Mouse (Mus musculus) CD4-positive helper T cell, adult 2 months (primary cell): ENCODE measurements around the gene Ctsa.
A peak's percentile ranks its signal among the peaks of the same experiment; 100 is the strongest.

ENCODE experiments used
- DNase-seq: peaks from one replicate; pipeline ENCODE4 v3.0.0-alpha.2; 2012; ENCODE audit warnings: low read depth, missing footprints, low spot score

The Ctsa gene

DNA sequence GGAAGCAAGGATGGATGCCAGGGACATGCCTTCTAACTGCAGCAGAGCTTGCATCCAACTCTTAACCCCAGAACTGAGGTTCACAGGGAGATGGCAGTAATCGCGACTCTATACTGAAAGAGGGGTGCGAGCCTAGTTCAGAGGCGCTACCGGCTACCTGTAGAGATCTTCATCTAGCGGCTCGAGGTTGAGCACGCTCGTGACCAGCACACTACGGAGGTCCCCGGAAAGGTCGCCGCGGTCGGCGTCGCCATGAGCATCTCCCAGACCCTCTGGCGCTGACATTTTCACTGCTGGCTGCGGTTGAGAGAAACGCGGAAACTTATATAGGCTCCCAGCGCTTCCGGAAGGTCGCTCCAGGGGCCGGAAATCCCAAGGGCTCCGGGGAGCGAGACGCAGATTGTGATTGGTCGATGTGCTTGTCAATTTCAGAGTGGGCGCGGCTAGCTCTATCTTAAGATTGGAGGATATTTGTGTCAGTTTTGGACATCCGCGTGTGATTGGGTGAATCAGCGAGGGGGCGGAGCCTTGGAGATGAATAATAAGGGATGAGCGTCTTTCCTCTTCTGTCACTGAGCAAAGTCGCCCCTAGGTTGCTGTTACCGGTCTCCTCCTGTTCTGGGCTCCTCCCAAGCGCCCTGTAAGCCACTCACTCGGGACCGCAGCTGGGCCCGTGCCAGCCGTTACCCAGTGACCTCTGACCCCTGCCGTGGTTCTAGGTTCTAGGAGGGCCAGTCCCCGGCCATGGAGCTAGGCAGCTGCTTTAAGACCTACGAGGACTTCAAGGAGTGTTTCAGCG, 27.9 kb upstream of the Ctsa start, which contains the start of the genes Acot8 and Zswim3:
TSS of gene Acot8 (minus strand) at position 350 of the 799 bp plus-strand sequence.
TSS of gene Zswim3 (plus strand) at position 566 of the 799 bp plus-strand sequence.
- DNase-seq, result peak; percentile 99

DNA sequence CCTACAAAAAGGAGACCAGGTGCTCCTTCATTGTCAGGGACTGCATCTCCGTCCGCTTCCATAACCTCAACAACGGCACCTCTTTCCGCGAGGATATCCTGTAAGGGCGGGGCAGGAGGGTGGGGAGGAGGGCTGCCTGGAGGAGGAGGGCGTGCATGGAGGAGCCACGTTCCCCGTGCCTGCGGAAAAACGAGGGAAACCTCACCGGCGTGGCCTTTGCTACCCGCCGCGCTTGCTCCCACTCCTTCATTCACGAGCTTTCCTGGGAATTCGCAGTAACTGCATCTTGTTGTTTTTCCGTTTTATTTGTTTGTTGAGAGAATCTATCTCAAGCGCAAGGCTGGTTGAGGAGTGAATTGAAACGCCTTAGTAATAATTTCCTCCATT, 27.3 kb upstream of the Ctsa start:
- no peak for DNase-seq

DNA sequence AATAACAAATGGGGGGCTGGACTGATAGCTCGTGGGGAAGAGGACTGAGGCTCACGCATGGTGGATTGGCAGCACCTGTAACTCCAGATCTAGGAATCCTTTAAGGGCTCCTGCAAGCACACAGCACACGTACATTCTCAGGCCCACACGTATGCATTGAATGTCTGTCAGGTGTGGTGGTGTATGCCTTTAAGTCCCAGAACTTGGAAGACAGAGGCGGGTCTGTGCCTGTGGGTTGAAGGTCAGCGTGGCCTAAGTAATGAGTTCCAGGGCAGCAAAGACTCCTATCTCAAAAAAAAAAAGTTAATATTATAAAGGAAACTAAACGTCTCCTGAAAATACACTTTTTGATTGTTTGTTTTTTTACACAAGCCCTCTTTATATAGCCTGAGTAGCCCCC, 26.1 kb upstream of the Ctsa start:
- DNase-seq, result no peak

DNA sequence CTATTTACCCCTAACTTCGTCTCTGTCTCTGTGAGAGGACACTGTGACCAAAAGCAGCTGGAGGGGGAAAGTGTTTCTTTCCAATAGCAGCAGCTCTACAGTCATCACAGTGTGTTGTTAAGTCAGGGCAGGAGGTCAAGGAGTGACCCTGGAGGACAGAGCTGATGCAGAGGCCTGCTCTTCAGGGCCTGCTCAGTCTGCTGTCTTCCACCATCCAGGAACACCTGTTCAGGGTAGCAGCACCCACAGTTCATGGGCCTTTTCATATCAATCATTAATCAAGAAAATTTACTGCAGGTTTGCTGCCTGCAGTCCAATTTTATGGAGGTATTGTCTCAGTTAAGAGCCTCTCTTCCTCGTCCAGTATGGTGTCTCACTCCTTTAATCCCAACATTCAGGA, 19.1 kb upstream of the Ctsa start:
- DNase-seq, result no peak

DNA sequence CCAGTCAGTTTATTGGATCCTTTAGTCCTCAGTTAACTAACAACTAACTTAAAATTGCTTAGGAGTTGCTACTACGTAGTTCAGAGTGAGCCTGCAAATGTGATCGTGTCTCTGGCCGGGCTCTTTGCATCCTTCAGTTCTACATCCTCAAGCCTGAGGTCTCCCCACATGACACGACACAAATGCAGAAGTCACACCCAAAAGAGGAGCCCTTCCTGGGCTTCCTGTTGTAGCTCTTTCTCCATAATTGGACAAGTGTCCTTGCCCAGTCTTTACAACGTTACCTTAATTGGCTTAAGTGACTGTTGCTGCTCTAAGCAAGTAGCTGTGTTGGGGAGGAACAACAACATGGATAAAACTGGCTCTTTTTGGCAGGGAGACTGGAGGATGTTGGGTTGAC, 17.3 kb upstream of the Ctsa start:
- no peak for DNase-seq

DNA sequence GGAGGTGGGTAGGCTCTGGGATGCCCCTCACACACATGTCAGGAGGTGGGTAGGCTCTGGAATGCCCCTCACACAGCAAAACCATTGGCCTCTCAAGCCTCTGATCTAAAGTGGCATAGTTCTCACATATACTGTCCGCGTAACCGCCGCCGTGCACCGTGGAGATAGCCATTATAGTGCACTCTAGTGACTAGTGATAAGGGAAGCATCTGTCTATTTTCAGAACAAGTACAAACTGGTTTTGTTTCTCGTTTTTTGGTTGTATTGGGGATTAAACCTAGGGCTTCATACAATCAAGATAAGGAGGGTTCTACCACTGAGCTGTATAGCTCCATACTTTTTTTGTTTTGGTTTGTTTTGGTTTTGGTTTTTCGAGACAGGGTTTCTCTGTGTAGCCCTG, 16.9 kb upstream of the Ctsa start:
- no peak for DNase-seq

DNA sequence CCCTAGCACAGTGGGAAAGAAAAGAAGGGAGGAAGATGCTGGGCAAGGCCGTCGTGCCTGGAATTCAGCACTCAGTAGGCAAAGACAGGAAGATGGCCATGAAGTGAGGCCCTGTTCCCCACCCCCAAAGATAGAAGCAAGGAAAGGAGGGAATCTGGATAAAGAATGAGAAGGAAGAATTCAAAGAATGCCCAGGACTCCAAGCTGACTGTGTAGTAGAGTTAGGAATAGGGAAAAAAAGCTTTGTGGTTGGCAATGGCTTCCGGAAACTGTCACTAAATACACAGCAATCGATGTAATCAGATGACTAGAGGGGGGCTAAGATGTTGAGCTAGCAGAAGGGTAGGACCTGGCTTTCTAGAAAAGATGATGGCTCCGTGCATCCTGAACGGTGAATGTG, 15.5 kb upstream of the Ctsa start:
- DNase-seq, result no peak

DNA sequence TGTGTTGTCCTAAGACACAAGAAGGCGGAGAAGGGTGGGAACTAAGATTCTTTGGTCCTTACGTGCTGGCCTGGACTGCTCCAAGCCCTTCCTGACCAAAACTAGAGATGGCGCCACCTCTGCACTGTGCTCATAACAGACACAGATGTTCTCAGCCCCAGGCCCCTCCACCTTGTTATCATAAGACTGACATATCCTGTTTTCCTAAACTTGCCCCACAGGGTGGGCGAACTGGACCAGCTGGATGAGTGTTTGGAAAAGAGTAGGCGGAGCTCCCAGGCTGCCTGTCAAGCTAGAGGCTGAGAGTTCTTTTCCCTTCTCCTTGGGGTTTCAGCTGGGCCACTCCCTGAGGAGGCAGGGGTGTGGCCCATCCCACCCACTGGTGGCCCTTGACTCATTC, 15.0 kb upstream of the Ctsa start:
- DNase-seq, result no peak

DNA sequence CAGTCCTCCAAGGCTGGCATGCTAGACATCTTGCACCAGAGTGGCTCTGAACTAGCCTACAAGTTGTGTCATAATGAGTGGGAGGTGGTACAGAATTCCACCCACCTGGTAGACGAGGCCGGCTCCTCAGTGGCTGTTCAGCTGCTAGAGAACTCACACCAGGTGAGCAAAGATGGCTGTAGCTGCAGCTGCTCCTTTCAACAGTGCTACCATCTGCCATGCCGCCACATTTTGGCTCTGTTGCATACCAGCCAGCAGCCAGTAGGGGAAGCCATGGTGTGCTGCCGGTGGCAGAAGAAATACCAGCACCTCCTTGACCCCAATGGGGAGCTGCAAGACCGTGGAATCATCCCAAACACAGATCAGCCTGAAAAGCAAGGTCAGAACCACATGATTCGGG, 11.6 kb upstream of the Ctsa start:
- DNase-seq, result no peak

DNA sequence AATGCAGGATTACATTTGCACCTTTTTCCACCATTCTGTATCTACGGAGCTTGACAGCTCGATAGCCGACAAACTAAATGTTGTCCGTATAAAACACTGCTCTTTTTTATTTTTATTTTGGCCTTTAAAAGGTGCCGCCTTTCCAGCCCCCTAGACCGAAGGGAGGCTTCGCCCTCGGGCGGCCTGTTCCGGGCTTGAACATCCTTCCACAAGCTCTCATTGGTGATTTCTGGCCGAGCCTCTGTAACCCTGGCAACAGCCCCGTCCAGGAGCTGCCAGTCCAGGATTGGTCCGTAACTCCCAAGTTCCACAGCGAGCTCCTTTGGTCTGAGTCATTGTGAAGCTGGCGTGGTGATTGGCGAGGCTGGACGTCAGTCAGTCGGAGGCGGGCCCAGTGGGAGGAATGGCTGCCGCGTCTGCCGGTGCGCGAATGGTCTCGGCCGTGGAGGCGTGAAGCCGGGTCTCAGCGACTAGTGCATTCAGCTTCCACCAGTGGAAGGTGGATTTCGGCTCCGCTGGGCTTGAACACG, 10.0 kb upstream of the Ctsa start, which contains the start of gene Zswim1:
TSS of gene Zswim1 (plus strand) at position 51 of the 530 bp plus-strand sequence.
- DNase-seq, result peak; percentile 97

DNA sequence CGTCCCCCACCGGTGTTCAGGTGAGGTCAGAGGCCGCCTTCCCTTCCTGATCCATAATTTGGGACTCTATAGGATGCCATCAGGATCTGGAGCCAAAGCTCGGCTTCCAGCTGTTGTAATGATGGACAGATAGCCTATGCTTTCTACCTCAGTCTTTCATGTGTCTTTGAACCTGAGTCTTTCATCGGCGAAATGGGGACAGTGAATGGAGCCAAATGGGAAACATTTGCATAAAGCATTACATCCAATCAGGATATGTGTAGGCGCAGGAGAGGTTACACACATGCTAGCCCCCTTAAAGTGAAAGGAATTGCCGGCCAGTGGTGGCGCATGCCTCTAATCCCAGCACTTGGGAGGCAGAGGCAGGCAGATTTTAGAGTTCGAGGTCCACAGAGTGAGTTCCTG, 9.5 kb upstream of the Ctsa start:
- DNase-seq, result peak; percentile 45

DNA sequence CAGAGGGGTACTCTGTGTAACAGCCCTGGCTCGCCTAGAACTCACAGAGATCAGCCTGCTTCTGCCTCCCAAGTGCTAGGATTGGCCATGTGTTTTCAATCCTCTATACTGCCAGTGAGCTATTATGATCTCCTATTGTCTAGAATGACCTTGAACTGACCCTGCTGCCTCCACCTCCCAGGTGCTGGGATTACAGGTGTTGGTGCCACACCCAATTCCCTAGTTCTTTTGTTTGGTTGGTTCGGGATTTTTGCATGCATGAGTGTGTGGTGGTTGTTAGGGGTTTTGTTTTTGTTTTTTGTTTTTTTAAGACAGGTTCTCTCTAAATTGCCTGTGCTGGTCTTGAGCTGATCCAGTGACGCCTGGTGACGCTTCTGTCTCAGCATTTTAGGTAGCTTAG, 8.7 kb upstream of the Ctsa start:
- DNase-seq, result peak; percentile 36

DNA sequence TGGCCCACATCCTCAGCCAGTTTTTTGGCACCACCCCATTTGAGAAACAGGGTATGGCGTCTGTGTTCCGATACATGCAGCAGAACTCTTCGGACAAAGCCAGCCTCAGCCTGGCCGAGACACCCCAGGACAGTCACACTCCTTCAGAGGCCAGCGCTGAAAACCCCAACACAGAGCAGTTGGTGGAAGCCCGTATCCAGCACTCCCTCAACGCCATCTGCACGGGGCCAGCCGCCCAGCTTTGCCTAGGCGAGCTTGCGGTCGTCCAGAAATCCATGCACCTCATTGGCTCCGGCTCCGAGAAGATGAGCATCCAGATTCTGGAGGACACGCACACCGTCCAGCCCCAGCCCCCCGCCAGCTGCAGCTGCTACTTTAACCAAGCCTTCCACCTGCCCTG, 7.2 kb upstream of the Ctsa start:
- DNase-seq, result no peak

DNA sequence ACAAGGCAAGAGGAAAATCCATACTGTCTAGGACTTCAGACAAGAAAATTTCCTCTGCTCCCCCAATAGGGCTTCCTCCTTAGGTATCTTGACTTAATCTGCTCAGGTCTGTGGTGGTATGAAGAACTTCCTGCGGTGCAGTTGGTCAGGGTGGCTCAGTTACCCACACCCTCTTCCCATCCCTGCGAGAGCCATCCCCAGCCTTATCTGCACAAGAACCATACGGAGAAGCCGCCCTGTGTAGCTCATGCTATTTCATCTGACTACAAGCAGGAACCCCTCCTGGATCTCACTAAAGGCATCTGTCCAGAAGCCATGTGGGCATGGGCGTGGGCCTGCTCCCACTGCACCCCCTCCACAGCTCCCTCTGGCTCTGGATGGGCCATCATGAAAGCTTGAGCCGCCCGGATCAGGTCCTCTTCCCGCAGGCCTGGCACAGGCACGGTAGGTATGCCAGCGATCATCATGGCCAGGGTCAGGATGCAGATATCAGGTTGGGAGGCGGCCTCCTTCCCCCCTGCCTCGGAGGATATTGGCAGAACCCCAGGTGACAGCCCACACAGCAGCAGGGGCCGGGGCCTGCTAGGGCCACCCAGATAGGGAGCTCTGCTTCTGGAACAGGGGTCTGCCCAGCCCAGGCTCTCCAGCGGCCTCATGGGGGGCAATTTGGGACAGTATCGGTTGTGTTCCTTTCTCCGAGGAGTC, 5.4 kb upstream of the Ctsa start:
- no peak for DNase-seq

DNA sequence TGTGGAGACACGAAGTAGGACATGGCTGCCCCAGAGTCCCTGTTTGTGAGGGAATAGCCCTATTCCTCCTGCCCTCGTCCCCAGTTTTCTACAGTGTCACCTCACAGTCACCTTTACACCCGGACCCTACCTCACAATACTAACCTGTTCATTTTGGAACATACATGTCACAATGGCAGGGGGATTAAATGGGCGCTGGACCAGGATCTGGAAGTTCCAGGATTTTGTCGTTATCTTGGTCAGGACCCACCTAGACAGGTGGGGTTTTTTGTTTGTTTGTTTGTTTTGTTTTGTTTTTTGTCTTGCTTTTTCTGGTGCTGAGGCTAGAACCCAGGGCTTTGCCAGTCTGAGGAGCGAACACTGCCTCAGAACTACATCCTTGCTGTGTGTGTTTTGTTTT, 4.2 kb upstream of the Ctsa start, which contains the start of gene Spata25:
TSS of gene Spata25 (minus strand) at position 101 of the 400 bp plus-strand sequence.
- no peak for DNase-seq

DNA sequence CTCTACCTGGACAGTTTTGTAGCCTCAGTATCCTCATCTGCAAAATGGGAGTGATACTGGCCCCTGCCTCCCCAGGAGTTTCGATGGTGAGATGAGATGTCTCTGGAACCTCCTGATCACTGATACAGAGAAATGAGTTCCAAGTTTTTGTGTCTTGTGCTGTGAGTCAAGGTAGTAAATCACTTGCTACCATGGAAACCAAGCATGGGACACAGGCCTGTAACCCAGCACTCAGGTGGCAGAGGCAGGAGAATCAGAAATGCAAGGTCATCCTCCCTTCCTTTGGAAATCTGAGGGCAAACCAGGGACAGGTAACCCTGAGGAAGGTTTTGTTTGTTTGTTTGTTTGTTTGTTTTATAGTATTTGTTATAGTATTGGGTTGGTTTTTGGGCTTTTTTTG, 3.6 kb upstream of the Ctsa start:
- no peak for DNase-seq

DNA sequence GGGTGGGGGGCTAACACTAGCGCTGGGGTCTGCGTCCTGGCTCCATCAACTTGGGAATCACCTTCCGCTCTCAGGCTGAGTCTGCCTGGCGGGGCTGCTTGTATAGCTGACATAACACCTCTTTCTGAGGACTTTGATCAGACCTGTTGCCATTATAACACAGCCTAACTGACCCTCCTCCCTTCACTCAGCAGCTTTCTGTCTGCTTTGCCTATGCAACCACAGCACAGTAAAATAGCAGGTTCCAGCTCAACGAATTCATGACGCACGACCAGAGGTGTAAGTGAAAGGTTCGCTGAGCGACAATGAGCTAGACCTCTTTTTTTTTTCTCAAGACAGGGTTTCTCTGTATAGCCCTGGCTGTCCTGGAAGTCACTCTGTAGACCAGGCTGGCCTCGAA, 1.6 kb upstream of the Ctsa start:
- DNase-seq, result no peak

DNA sequence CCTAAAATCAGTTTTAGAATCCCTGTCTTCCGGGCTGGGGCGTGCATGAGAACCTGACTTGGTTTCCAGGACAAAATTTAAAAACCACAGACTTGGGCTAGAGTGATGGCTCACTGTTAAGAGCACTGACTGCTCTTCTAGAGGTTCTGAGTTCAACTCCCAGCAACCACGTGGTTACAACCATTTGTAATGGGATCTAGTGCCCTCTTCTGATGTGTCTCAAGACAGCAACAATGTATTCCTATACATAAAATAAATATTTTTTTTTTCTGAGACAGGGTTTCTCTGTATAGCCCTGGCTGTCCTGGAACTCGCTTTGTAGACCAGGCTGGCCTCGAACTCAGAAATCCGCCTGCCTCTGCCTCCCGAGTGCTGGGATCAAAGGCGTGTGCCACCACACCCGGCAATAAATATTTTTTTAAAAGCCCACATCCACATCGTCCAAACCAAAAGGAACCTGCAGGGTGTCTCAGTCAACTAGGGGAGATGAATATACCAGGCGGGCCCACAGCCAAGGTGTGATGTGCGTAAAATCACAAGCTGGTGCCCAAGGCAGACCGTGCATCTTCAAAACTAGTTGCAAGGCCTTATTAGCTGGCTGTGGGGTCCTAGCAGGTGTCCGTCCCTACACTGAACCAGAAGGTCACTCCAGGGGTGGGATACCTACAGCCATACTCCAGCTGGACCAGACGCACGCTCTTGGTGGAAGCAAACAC, 483 bp upstream of the Ctsa start:
- no peak for DNase-seq

DNA sequence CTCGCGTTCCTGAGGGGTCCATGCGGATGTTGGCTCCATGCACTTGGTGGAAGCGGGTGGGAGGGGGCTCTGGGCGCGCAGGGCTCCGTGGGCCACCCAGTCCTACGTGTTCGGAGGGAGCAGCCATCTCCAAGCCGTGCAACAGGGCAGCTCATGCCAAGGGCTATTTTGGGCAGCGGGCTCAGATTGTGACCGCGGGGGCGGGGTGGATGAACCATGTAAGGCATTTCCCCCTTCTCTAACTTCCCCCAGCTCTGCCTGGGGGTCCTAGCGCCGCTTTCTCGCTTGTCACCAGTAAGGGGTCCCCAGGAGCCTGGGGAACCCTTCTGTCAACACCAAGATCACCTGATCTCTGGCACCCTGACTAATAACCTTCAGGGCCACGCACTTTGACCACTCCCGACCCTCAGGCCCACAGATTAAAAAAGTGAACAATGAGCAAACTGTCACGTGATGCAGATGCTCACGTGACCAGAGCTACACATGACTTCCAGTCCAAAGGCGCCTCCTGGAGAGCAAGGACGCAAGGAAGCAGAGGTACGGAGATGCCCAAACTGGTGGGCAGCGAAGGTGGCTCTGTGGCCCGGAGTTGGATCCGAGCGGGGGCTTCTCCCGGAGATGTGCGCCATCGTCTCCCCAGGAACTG, 764 bp downstream of the Ctsa start, which contains the start of gene Neurl2:
TSS of gene Neurl2 (minus strand) at position 143 of the 646 bp plus-strand sequence.
- peak; percentile 96 for DNase-seq

DNA sequence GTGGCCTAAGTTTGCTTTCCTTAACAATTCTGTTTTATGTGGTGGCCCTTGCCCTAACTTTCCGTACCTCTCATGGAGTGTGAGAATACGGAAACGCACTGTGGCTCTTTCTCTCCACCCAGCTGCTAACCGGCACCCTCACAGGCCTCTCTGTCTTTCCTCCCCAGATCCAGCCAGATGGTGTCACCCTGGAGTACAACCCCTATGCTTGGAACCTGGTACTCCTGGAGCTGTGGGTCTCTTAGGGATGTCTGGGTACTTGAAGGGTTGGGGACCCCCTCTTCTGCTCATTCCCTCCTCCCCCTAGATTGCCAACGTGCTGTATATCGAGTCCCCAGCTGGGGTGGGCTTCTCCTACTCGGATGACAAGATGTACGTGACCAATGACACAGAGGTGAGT, 1.9 kb downstream of the Ctsa start:
- peak; percentile 43 for DNase-seq

DNA sequence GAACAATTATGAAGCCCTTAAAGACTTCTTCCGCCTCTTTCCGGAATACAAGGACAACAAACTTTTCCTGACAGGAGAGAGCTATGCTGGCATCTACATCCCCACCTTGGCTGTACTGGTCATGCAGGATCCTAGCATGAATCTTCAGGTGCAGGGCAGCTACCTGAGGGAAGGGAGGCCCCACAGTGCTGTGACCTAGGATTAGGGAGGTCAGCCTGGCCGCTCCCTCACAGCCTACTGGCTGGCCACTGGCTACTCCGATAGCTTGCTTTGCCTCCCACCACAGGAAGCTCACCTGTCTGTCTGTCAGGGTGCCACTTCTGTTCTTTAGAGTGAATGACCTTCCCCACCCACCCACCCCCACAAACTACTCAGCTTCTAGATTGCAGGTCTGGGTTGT, 2.5 kb downstream of the Ctsa start:
- DNase-seq, result no peak
